Mouse (Mus musculus) stomach, embryonic 15.5 days (tissue): Measurements from ENCODE around the gene Gm43064. TPM values are rescaled to one million over a fixed set of nuclear protein-coding genes. Genes with fewer than 3 reads are reported as not detected.

Experiments used
- ATAC-seq: fragments of 200-750 bp; cut with Nextera tagmentation; 2 replicates; pipeline ENCODE4 v1.8.0; 2017; ENCODE audit warnings: low read depth, moderate number of reproducible peaks, moderate TSS enrichment; ENCODE audit not compliant: insufficient read depth, low FRiP score
- H3K27ac ChIP-seq: fragments of 300-500 bp; sonication (generic); 2 replicates; pipeline ENCODE4 v1.5.1; 2015; ENCODE audit warnings: mild to moderate bottlenecking, inconsistent platforms
- H3K27me3 ChIP-seq: fragments of 300-500 bp; sonication (generic); replicated peaks from 2 replicates; pipeline ENCODE4 v1.6.1; 2015; ENCODE audit warnings: inconsistent platforms
- H3K36me3 ChIP-seq: fragments of 300-500 bp; sonication (generic); 2 replicates; pipeline ENCODE4 v1.6.1; 2015; ENCODE audit warnings: inconsistent platforms
- H3K4me1 ChIP-seq: fragments of 300-500 bp; sonication (generic); 2 replicates; pipeline ENCODE4 v1.6.1; 2015; ENCODE audit warnings: inconsistent platforms
- H3K4me2 ChIP-seq: fragments of 300-500 bp; sonication (generic); 2 replicates; pipeline ENCODE4 v1.6.1; 2015; ENCODE audit warnings: mild to moderate bottlenecking, inconsistent platforms
- H3K4me3 ChIP-seq: fragments of 300-500 bp; sonication (generic); replicated peaks from 2 replicates; pipeline ENCODE4 v1.5.1; 2015; ENCODE audit warnings: inconsistent platforms
- H3K9ac ChIP-seq: fragments of 300-500 bp; sonication (generic); 2 replicates; pipeline ENCODE4 v1.6.1; 2015; ENCODE audit warnings: inconsistent platforms
- H3K9me3 ChIP-seq: fragments of 300-500 bp; sonication (generic); 2 replicates; pipeline ENCODE4 v1.6.1; 2016; ENCODE audit warnings: inconsistent platforms
- WGBS: fragments of 180-500 bp; shearing (Covaris S2); methylation state at CpG from one replicate; pipeline ENCODE4 v1.1.7; 2015; 5-methylcytosine and 5-hydroxymethylcytosine counted together
- polyA plus RNA-seq: library from polyadenylated mRNA; unstranded; fragments of >200 nt; fragmentation: Nextera tagmentation; extraction: Ambion mirVana; gene quantifications from 2 replicates; pipeline ENCODE4 v1.2.1, GENCODE M21; 2015

The Gm43064 gene
- polyA plus RNA-seq, 1 experiment from 2014 or later: 0.19 TPM

DNA sequence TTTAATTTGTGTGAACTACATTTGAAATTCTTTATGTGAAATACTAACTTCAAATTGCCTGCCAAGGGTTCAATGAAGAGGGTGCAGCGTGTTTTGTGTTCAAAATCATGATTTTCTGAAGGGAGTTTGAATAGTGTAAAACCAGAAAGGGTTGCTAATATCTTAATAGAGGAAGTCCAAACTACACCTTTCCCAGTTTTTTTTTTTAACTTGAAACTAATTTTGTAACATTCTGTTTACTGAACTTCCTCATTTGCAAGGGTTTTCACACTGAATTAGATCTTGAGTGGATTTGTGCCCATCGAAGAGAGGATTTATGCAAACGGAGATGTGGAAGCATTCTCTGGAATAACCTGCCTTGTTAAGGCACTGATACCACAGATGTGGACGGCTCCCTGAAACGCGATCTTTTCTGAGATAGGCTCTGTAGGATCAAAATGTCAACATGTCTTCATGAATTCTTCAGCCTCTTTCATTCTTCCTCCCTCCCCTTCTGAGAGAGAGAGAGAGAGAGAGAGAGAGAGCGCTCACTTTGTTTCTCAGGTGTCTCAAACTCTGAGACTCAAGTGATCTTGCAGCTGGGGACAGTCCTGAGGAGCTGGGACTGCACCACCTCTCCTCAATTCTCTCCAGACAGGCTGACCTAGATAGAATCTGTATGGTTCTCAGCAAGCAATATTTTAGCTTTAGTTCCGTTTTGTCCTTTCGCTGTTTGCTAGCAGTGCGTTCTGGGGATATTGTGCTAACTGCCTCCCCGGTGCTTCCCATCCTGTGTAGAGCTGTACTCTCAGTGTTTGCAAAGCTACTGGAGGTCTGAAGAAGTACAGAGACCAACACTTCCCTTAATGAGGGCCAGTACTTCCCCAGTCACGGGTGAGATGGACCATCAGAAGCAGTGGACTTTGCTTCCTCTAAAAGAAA, 49.8 kb downstream of the Gm43064 start, which contains the start of gene Ptpn22:
TSS of gene Ptpn22 (plus strand) at position 915 of the 921 bp plus-strand sequence.
- no peaks in the 10 kb centered on the region for H3K36me3 ChIP-seq
- no peaks in the 10 kb centered on the region for H3K4me1 ChIP-seq
- H3K27me3 ChIP-seq: no peaks in the 10 kb centered on the region
- no peak within 1 kb of the TSS for H3K4me3 ChIP-seq
- no peaks in the 10 kb centered on the region for H3K9me3 ChIP-seq
- H3K27ac ChIP-seq: 0 out of 2 replicates have a peak within 1 kb of the TSS, but pooled peaks have one; percentile 16
- no peak within 1 kb of the TSS for H3K9ac ChIP-seq
- H3K4me2 ChIP-seq: no peak within 1 kb of the TSS
- ATAC-seq: no peak
- WGBS: 65% methylated on average over 12 of the region's 12 CpGs

DNA sequence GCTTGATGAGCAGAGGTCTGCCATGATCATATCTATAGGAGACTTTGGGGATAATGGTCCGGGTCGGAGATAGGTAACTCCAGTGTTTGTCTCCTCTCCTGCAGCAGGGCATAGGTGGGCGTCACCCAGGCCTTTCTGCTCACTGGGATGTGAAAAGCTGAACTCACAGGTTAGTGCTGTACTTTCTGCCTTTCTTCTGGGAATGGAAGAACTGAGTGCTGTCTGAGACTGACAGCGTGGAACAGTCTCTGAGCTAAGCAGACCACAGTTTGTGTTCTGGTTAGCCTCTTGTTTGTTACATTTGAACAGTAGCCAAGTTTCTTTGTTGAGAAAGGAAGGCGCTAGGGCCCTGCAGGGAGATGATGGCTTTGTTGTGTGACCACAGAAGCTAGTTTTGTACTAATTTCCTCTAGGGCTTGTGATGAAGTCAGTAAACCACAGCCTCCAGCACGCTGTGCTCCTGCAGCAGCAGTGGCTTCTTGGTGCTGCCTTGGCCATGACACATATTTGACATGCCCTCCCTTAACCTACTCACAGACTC, 50.5 kb downstream of the Gm43064 start:
- Histone ChIP-seq H3K4me3 (no peak overlapping the region), H3K9me3 (no peaks in the 10 kb centered on the region), H3K9ac (no peak overlapping the region), H3K4me1 (no peaks in the 10 kb centered on the region), H3K4me2 (no peak overlapping the region), H3K36me3 (no peaks in the 10 kb centered on the region), H3K27ac (0 out of 2 replicates have a peak overlapping the region, but pooled peaks have one; percentile 9), H3K27me3 (no peaks in the 10 kb centered on the region)
- WGBS: 56% methylated on average over 6 of the region's 6 CpGs
- ATAC-seq: no peak

DNA sequence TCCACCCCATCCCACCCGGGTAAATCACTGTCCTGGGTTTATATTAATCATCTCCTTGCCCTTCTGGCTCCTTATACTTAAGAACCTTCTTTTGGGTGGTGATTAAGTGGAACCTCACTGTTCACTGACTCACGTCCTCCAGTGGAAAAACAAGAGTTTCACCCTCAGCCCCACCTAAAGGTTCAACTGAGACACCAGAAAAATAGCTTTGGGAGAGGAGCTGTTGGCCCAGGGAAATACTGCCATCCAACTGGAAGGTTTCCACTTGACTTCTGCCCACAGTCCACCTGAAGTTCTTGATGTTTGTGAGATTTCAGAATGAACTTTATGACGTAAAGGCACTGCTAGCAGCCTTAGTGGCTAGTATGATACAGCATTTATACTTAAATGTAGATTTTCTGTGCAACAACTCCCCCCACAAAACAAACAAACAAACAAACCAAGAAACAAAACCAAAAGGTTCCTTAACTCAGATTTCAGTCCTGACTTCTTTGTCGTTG, 53.4 kb downstream of the Gm43064 start:
- Histone ChIP-seq H3K4me3 (no peak overlapping the region), H3K4me2 (no peak overlapping the region), H3K9me3 (no peaks in the 10 kb centered on the region), H3K27me3 (no peaks in the 10 kb centered on the region), H3K4me1 (no peaks in the 10 kb centered on the region), H3K9ac (no peak overlapping the region), H3K27ac (no peak overlapping the region), H3K36me3 (no peaks in the 10 kb centered on the region)
- 69% methylated on average over 4 of the region's 4 CpGs for WGBS
- ATAC-seq: no peak

DNA sequence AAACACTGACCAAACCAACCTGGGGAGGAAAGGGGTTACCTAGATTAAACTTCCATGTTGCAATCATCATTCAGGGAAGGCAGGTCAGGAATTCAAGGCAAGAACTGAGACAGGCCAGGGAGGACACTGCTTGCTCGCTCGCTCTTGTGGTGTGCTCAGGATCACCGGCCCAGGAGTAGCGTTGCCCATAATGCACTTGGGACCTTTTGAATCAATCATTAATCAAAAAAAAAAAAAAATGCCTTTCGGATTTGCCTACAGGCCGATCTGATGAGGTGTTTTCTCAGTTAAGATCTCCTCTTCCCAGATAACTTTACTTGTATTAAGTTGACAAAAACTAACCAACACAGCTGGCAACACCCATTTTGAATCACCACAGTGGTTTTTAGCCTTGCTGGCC, 54.8 kb downstream of the Gm43064 start:
- H3K36me3 ChIP-seq: no peaks in the 10 kb centered on the region
- no peak overlapping the region for H3K4me2 ChIP-seq

GRCm38 (mm10) chr3:103867424-103867971, 58.1 kb downstream of the Gm43064 start:
- Histone ChIP-seq H3K27ac (no peak overlapping the region), H3K4me3 (no peak overlapping the region), H3K9ac (no peak overlapping the region), H3K9me3 (no peaks in the 10 kb centered on the region), H3K4me2 (no peak overlapping the region), H3K36me3 (no peaks in the 10 kb centered on the region), H3K4me1 (no peaks in the 10 kb centered on the region), H3K27me3 (no peaks in the 10 kb centered on the region)
- no peak for ATAC-seq
- WGBS: 82% methylated on average over 5 of the region's 5 CpGs

More for the DNA sequence above, 54.8 kb downstream of the Gm43064 start:
- Histone ChIP-seq H3K4me1 (no peaks in the 10 kb centered on the region), H3K27ac (no peak overlapping the region), H3K9me3 (no peaks in the 10 kb centered on the region), H3K27me3 (no peaks in the 10 kb centered on the region), H3K9ac (no peak overlapping the region), H3K4me3 (no peak overlapping the region)
- no peak for ATAC-seq
- WGBS: 80% methylated on average over 6 of the region's 6 CpGs

DNA sequence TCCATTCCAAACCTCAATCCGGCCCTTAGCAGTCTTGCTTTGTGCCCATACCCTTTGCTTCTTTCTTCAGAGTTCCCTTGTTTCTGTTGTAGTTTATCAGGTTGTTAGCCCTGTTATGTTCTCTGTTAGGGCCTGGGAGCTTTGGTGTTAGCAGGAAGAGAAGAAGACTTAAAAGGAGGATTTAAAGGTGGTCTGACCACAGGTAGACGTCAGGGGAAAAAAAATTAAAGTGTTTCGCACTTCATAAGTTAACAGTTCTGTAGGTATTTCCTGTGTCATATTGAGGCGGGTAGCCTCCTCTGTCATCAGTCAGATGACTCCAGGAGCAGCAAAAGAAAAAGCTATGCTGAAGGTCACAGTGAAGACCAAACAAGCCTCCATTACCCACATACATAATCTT, 58.6 kb downstream of the Gm43064 start:
- H3K4me1 ChIP-seq: no peaks in the 10 kb centered on the region
- no peak overlapping the region for H3K9ac ChIP-seq
- H3K4me2 ChIP-seq: no peak overlapping the region
- 0 out of 2 replicates have a peak, but pooled peaks cover 2% of the 10 kb centered on the region for H3K27me3 ChIP-seq
- no peak overlapping the region for H3K27ac ChIP-seq
- no peak for ATAC-seq
- H3K36me3 ChIP-seq: no peaks in the 10 kb centered on the region
- H3K9me3 ChIP-seq: no peaks in the 10 kb centered on the region
- H3K4me3 ChIP-seq: no peak overlapping the region
- WGBS: 74% methylated on average over 4 of the region's 4 CpGs

GRCm38 (mm10) chr3:103872663-103873098, 63.3 kb downstream of the Gm43064 start:
- Histone ChIP-seq H3K27ac (no peak overlapping the region), H3K4me2 (no peak overlapping the region), H3K4me1 (no peaks in the 10 kb centered on the region), H3K27me3 (0 out of 2 replicates have a peak, but pooled peaks cover 2% of the 10 kb centered on the region), H3K9ac (no peak overlapping the region), H3K4me3 (no peak overlapping the region), H3K36me3 (no peaks in the 10 kb centered on the region), H3K9me3 (no peaks in the 10 kb centered on the region)
- ATAC-seq: no peak
- WGBS: 65% methylated on average over 3 of the region's 3 CpGs

DNA sequence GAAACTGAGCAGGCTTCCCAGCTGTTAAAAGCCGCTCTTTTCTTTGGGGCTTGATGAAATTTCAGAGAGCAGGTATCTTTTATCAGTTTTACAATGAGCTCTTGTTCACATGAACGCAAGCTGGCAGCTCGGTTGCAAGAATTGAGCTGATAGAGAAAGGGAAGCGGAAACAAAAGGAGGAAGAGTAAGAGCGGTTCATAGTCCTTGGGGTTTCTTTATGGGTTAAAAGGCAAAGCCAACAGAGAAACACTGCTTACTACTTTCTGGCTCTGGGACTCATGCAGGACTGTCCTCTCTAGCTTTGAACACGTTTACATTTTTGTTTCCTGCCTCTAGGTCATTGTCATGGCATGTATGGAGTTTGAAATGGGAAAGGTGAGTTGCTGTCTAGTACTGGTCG, 65.0 kb downstream of the Gm43064 start:
- no peak overlapping the region for H3K4me3 ChIP-seq
- no peaks in the 10 kb centered on the region for H3K4me1 ChIP-seq
- no peaks in the 10 kb centered on the region for H3K9me3 ChIP-seq
- no peak overlapping the region for H3K27ac ChIP-seq
- no peak overlapping the region for H3K9ac ChIP-seq
- 0 out of 2 replicates have a peak, but pooled peaks cover 2% of the 10 kb centered on the region for H3K27me3 ChIP-seq
- no peak overlapping the region for H3K4me2 ChIP-seq
- ATAC-seq: no peak
- no peaks in the 10 kb centered on the region for H3K36me3 ChIP-seq
- 63% methylated on average over 7 of the region's 7 CpGs for WGBS

- Histone ChIP-seq H3K27ac (no peak overlapping the region), H3K36me3 (no peaks in the 10 kb centered on the region), H3K4me3 (no peak overlapping the region), H3K4me1 (no peaks in the 10 kb centered on the region), H3K4me2 (no peak overlapping the region), H3K27me3 (no peaks in the 10 kb centered on the region), H3K9me3 (no peaks in the 10 kb centered on the region), H3K9ac (no peak overlapping the region)
- 71% methylated on average over 11 of the region's 11 CpGs for WGBS
- no peak for ATAC-seq
These were observed 76.6 kb downstream of the Gm43064 start for GRCm38 (mm10) chr3:103885946-103886345.

GRCm38 (mm10) chr3:103887581-103887980, 78.2 kb downstream of the Gm43064 start:
- Histone ChIP-seq H3K4me2 (no peak overlapping the region), H3K9me3 (no peaks in the 10 kb centered on the region), H3K36me3 (no peaks in the 10 kb centered on the region), H3K27ac (no peak overlapping the region), H3K9ac (no peak overlapping the region), H3K4me1 (no peaks in the 10 kb centered on the region), H3K27me3 (no peaks in the 10 kb centered on the region), H3K4me3 (no peak overlapping the region)
- WGBS: 26% methylated on average over 3 of the region's 3 CpGs
- no peak for ATAC-seq
